Mouse (Mus musculus) left cerebral cortex, adult 9 months (tissue): ENCODE results near the gene Lrrc3.
"Not testable (repeated sequence)": the region's sequence is repeated elsewhere in the genome, so short reads cannot be mapped to it uniquely, and the experiment has no call there.

Experiments used
- DNase-seq, 2 experiments: peaks; one replicate each; pipeline ENCODE4 v3.0.0; 2022; ENCODE audit warnings: low spot score in 2 of 2

Lrrc3 gene

DNA sequence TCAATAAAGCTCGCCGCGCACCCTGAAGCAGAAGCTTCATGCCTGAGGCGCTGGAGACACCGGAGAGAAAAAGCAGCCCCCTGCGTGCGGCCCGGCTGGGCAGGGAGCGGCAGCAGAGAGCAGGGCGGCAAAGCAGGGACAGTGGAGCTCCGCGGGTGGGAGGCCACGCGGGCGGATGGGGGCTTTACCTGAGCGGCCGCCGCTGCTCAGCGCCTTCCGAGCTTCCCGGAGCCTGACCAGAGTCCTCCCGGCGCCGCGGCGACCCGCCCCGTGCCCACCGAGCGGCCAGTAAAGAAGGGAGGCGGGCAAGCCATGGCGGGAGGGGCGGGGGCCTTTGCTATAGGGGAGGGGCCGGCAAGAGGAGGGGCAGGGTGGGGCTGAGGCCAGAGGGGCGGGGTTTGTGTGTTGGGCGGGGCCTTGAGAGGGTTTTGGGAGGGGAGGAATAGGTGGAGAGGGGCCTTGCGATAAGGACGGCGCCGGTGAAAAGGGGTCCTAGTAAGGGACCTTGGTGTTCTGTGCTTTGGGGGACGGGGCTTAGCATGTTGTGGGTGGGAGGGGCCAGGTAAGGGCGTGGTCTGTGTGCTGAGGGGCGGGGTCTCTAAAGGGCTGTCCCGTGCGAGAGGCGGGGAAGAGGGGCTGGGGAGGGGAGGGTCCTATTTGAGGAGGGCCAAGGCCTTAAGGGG, at the start of gene Lrrc3:
Gene Lrrc3 (minus strand): TSS at position 326 of the 683 bp plus-strand sequence.
- DNase-seq = peak in 1 of 2 experiments; percentile 47

DNA sequence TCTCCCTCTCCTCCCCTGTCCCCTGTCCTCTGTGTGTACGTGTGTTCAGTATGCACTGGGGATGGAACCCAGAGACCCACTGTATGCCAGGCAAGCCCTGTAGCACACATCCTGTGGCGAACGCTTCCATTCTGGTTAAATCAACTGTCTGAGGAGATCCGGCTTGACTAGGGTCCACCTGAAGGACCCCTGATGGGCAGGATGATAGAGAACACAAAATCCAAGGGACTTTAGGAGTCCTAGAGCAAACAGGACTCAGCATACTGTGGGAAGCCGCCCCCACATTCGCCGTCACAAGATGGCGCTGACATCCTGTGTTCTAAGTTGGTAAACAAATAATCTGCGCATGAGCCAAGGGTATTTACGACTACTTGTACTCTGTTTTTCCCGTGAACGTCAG, 48.1 kb upstream of the Lrrc3 start:
- not testable (repeated sequence) for DNase-seq

DNA sequence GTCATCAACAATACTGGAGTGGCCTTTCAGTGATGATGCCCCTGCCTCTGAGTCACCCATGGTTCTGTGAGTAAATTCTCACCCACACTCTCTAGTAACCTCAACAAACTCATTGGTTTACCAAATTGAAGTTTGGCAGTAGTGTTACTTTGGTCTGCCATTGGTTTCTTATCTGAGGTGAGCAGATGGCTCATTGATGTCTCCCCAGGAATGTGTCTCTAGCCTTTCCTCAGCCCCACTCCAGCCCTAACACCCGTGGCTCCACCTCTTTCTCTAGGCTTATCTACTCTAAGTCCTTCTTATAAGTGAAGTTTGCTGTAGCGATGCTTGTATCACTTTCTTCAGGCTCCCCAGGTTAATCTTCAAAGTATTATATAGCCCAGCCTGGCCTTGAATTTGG, 37.3 kb upstream of the Lrrc3 start:
- DNase-seq = no peak

DNA sequence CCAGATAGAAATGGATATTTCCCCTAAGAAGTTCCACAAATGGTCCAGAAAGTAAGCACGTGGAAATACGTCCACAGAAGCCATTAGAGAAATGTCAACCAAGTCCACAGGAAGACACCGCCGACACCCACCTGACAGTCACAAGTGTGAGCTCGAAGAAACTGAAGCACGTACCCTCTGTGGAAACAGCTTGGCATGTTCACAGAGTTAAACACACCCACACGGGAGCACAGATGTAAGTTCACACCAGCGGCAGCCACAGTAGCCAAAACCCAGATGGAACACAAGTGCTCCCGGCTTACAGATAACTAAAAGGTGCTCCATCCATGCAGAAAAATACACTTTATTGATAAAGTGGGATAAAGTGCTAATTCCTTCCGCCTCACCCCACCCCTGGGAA, 25.0 kb upstream of the Lrrc3 start:
- DNase-seq = no peak

DNA sequence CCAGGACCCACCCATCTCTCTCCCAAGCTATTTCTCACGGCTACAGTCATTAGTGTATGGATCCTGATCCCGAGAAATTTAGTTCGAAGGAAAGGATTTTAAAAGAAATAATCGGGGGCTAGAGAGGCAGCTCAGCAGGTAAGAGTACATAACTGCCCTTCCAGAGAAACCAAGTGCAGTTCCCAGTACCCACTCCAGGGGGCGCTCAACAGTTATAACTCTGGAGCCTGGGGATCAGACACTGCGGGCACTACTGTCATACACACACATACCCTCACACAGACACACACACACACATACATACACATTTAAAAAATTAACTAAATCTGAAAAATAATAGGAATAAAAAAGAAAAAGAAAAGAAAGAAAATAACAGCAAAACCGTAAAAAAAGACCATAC, 23.8 kb upstream of the Lrrc3 start:
- peak in 1 of 2 experiments; percentile 59 for DNase-seq

DNA sequence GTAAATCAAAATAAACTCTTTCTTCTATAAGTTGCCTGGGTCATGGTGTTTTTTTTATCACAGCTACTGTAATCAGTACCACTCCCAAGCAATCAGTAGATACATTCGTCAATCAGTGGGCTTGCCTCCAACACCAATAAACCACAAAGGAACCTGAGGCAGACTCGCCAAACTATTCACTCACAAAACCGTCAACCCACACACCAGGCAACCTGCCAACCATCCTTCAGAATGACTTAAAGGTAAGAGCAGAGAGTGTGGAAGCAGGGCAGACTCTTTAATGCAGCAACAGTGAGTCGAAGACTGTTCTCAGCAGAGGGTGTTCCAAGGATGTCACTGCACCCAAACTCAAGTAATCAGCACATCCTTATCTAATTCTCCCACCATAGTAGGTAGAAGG, 20.3 kb upstream of the Lrrc3 start:
- peak in 1 of 2 experiments; percentile 61 for DNase-seq

DNA sequence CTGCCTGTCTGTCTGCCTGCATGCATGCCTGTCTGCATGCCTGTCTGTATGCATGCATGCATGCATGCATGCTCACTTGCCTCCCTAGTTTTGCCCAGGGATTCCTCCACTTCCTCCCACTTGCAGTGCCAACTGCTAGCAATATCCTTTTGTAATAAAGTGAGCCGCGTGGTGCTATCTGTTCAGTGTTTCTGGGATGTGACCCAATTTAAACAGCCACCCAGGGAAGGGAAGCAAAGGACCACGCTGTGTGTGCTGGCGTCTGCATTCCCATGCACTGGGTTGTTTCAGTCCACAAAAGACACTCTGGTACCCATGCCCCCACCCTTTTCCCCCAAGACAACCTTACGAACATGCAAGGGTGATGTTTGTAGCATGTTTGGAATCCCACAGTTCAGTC, 18.7 kb upstream of the Lrrc3 start:
- DNase-seq = peak in 1 of 2 experiments; percentile 41

DNA sequence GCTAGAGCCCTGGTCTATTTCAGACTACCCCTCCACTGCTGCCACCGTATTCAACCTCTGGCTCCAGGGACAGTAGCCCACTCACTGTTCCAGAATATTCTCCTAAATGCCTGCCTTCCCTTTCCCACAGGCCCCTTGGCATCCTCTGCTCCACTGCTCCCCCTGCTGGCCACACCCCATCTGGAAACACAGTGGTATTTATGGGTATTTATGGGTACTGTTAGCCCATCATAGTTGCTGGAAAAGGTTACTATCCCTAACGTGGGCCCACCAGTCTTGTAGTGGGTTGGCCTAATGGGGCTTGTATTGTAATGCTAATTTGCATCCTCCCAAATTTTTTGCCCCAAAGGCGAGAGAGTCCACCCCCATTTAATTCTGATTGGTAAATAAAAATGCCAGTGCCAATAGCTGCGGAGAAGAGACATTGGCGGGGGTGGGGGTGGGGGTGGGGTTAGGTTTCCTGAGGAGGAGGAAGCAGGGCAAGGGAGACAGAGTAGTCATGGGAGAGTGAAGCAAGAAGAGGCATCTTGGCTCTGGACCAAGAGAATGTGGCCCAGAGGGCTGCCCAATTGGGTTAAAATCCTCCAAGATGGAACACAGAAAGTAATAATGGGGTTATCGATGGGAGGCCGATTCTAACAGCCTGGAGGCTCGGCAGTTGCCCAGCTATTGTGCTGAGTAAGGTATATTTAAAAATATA, 14.4 kb upstream of the Lrrc3 start:
- peak in 1 of 2 experiments; percentile 60 for DNase-seq

DNA sequence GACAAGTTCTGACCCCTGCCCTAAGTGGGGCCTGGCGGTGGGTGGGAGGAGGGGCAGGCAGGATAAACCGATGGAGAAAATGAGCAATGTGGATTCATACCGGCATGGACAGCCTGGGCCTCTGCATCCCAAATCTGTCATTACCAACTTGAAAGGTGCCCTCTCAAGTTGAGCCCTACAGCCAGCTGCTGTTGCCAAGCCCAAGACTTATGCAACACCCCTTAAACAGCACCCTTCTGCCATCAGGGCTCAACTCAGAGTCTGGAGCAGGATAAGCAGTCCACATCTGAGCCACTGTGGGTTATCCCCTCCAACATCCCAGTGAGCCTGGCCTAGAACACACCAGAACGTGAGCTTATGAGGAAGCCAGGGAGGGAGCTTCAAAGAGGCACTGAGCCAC, 11.0 kb upstream of the Lrrc3 start:
- no peak for DNase-seq

DNA sequence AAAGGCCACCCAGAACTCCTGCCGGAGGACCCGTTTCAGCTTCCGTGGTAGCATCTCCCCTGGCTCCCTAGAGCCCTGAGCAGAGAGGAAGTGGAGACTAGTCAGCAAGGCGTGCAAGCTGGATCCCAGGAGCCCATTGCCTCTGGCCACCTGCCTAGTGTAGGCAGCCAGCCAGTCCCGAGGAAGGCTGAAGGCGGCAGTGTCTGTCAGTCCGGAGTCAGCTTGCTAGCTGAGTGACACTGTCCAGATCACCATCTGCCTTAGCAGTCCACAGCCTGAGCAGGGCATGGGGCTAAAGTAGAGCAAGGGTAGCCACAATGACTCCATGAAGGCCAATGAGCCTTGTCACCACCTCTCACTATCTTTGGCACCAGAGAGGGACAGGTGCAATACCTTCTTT, 10.3 kb upstream of the Lrrc3 start:
- DNase-seq = no peak

DNA sequence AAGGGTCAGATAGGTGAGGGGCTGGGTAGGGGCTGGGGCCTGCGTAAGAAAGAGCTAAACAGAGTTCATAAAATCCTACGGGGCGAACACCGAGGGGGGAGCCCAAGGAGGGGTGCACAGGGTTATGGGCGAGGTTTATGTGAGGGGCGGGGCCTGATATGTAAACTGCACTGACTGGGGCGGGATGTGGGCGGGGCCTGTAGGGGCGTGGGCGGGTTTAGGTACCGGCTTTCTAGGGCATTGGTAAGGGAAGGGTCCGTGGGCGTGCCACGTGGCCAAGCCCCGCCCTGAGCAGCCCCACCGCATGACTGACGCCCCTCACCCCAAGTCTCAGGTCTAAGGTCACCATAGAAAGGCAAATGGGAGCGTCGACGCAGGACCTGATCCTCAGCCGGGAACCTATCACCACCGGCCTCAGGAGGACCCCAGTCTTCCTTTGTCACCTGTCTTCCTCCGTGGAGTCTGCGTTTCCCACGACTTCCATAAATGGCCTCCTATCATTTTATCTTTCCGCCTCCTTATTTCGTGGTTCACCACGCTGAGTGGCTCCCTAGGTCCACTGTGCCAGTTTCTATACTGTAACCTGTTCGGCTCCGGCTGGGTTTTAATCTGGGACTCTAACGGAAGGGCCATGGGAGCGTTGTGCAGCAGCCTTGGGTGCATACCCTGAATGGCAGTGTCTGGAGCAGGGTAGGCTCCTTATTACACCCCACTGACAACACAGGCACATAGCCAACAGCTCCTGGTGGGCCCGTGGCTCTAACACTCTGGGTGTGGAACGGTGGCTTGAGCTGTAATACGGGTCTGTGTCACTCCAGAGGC, 769 bp upstream of the Lrrc3 start:
- DNase-seq = peak; percentile 60 to 66

DNA sequence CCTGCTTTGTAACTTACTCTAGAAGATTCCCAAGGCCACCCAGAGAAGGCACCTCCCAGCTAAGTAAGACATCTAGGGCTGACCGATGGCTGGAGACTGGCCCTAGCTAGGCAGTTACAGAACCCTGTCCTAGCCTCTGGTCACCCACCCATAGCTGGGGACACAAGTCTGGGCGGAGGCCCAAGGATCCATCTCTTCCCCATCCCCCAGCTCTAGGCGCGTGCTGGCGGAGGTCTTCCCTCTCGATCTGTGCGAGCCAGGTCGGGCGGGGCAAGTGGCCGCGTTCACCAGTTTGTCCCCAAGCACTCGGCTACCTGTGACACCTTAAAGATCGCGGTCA, 495 bp downstream of the Lrrc3 start:
- DNase-seq = peak in 1 of 2 experiments; percentile 26

DNA sequence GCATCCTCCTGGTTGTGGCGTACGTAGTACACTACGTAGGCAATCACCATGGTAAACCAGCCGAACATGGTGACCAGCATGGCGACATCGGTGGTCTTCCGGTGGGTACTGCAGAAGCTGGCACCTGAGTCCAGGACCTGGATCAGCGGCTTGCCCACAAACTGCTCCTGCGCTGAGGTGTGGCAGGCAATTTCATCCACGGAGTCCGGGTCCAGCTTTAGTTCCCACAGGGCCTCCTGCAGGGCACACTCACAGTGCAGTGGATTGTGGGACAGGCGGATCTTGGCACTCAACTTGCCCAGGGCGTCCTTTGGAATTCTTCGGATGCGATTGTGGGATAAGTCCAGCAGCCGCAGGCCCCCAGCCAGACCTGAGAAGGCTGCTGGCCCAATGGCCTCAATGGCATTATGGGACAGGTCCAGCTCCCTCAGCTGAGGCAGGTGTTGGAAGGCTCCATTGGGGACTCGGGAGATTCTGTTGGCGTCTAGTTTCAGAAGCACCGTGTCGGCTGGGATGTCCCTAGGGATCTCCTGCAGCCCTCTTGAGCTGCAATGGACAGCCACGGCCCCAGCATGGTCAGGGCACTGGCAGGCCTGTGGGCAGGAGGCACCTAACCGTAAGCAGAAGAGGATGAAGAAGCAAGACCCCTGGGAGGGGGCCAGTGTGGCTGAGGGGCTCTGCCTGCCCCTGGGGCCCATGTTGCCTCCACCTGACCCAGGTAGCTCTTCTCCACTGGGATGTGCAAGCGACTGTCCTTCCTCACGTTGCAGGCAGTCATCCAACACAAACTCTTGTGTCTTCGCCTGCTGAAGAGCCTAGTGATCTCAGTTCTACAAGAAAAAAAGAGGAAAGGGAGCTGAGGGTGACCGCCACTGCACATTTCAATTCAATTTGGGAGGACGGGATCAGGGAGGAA, 1.2 kb downstream of the Lrrc3 start:
- DNase-seq = no peak

DNA sequence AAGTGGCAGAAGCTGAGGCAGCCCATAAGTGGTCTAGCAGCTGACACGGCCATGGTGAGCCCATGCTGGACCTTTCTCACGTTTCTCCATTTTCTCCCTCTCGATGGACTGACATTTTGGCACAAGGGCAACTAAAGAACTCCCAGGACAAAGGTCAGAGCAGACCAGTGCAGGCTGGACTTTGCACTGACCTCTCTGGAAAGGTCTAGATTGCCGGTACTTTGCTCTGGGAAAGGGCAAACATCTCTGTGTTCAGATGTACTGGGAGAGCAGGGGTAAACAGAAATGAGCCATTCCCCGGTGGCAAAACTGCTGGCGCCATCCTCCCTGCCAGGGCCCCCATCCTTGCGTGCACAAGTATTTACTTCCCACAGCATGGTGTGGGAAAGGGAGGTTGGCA, 2.2 kb downstream of the Lrrc3 start:
- no peak for DNase-seq

DNA sequence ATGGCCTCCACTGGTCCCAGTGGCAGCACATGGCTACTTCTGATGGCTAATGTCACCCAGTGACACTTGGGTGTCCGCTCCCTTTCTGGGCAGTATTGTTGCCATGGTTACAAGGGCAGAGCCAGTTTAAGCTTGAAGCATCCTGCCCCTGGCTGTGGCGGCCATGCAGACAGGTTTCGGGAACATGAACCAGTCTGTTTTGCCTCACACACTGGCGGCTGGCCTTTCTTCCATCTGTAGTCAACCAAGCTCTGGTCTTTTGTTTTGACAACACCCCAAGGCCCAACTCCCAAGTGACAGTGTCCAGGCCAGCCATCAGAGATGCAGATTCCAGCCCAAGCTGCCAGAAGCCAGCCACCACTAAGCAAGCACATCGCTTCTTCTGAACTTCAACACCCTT, 6.8 kb downstream of the Lrrc3 start:
- DNase-seq = no peak

DNA sequence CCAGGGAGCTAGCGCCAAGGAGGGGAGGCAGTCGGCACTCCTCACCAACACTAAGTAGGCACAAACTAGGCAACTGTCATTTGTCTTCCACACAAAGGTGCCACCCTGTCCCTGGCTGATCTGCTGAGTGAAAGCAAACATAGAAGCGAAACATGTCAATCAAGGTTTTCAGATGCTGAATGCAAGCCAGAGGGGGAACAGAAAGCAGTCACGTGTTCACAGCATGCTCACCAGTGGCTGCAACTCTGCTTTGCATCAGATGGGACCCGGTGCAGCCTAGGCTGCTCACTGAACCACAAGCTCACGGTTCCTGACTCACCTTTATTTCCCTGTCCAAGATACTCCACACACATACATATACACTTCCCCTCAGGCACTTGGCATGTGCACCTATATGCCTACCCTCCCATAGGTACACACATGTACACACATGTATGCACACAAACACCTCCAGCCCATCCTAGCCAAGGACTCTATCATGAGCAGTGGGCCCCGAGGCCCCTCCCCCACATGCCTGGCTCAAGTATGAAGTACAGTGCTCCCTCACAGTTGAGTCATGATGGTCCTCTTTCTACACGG, 11.3 kb downstream of the Lrrc3 start:
- DNase-seq = no peak

DNA sequence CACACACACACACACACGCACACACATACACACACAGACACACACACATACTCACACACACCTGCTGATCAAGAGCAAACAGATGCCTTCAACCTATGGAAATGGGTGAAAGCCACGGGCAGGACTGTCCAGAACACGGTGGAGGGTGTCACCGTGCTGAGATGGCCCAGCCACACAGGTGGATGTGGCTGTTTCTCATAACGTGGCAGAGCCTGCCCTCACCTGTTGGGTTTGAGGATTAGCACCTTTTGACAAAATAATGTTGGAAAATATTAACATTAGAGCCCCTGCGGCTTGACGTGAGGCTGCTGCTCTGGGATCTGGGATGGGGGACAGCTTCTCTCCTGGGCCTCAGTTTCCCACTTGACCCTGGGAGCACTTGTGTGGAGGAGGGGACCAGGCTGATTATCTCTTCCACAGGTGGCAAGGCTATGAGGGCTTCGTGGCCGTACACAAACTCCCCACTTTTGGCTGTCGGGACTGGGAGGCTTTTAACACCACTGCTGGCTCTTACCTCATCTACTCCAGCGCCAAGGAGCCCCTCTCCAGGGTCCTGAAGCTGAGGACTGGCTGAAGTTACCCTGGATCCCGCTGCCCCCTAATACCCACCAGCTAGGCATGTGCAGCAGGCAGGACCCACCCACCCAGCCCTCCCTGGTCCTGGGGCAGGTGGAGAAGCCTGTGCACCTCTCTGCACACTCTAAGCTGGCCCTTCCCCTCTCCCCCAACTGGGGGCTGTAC, 16.2 kb downstream of the Lrrc3 start:
- DNase-seq = no peak

DNA sequence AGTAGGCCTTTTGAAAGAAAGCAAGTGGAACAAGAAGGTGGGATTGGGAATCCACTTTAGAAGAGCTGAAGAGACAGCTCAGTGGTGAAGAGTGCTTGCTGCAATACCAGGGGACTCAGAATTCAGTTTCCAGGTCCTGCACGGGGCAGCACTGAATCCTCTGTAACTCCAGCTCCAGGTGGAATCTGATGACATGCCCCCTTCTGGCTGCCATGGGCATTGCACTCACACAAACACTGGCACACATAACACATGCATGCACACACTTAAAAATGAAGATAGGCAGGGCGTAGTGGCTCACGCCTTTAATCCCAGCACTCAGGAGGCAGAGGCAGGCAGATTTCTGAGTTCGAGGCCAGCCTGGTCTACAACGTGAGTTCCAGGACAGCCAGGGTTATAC, 19.8 kb downstream of the Lrrc3 start:
- DNase-seq = no peak

DNA sequence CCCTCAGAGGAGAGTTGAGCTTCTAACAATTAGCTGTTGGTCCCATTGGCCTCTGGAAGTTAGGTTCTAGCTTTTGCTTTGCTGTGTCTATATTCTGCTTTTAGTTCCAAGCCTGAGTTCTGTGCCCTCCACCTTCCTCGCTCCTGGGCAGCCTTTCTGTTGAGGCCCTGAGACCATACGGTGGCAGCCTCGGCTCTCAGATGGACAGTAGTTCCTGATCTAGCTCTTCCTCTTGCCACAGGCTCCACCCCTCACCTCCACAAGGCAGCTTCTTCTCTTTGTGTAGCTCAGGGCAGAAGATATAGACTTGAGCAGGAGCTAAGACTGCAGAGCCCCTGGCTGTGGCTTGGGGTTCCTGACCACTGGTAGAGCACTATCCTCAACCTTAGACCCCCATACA, 22.0 kb downstream of the Lrrc3 start:
- no peak for DNase-seq

DNA sequence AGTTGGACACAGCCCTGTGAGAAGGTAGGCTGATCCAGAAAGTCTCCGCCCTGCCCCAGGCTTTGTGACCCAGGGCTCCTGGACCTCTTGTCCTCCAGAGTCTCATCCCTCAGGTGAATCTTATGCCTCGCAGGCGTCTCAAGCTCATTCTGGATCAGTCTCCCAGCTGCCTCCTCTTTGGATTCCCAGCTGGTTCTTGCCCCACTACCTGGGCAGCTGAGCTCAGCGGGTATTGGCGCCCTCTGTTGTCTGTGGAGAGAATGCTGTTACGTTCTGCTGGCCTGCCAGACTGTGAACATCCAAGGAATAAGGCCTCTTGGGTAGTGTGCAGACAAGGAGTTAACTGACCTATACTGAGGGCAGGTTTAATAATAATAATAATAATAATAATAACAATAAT, 23.4 kb downstream of the Lrrc3 start:
- DNase-seq = peak in 1 of 2 experiments; percentile 46

DNA sequence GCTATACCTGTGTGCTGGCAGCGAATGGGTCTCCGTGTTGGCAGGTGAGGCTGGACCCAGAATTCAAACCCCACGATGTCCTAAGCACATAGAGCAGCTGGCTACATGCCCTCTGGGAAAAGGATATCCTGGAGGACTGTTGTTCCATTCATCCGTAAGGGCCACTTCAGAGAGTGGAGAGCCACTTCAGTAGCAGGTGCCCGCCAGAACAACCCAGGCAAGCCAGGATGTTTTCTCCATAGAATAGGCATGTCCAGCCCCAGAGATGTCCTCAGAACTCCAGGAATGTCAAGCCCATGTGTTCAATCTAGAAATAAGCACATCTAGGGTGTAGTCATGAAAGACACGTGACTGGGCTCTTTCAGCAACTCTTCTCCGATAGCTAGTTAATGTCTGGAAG, 32.7 kb downstream of the Lrrc3 start:
- DNase-seq = no peak
